ENCODE assay signal across 8 mouse cellular contexts in the genomic region with DNA sequence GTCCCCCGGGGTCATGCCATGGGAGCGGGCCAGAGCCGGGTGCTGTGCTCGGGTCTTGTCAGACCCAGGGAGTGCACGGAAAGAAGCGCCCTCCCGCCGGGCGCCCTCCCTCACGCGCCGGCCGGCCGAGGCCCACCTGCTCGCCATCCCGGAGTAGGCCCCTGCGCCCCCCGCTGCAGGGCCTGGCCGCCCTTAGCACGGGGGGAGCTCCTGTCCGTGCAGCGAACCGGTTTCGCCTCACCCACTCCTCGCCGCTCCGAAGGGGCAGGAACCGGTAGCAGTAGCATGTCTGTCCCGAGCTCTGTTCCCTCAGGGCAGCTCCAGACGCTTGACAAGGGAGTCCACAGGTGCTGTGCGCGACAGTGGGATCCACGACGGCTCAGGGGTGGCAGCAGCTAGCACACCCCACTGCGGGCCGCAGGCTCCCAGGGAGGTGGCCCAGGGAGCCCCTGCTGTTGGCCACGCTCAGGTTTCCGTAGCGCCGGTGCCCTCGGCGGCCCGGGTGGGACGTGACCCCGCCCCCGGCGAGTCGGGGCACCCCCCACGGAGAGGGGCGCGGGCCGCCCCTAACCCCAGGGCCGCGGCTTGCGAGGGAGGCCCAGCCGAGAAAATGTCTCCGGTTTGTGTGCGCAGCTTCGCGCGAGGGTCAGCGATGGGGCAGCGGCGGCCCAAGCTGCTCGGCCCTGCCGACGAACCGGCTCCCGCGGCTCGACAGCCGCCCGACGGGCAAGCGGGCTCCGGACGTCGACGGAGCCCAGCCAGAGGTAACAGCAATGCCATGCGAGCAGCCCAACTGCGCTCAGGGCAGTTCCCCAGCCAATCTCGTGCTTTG. TPM values are rescaled to one million over a fixed set of nuclear protein-coding genes. Genes with fewer than 3 reads are reported as not detected.
DNase-seq lines count a peak whose midpoint lies in the region; ATAC-seq and TF ChIP-seq lines count a peak whose summit lies in the region.

A gene (minus strand): TSS at position 488 of the 832 bp plus-strand sequence.

- no peaks in the 10 kb centered on the region for H3K9me3 ChIP-seq in G1E (replicated peaks)
- no peaks in the 10 kb centered on the region for H3K9me3 ChIP-seq in hindbrain, embryonic 11.5 days (ENCODE audit: control insufficient read depth, low read length)

- TF ChIP-seq CTCF in G1E (IDR thresholded peaks at IDR 0.05; ENCODE audit: low read depth, low read length): no peak

- H3K4me2 ChIP-seq in hindbrain, embryonic 11.5 days (replicated peaks; ENCODE audit: low read depth, low read length): peak within 1 kb of the TSS; percentile 89

- WGBS in hindbrain, embryonic 11.5 days: under 1% methylated on average over 68 of the region's 82 CpGs

- H3K36me3 ChIP-seq in G1E (replicated peaks): peaks cover 4% of the 10 kb centered on the region
- H3K36me3 ChIP-seq in hindbrain, embryonic 11.5 days (ENCODE audit: control insufficient read depth, insufficient read depth, low read length): no peaks in the 10 kb centered on the region

- H3K9ac ChIP-seq in hindbrain, embryonic 11.5 days (ENCODE audit: low read depth, low read length): peak within 1 kb of the TSS; percentile 62

- peak within 1 kb of the TSS; percentile 77 for H3K27ac ChIP-seq in hindbrain, embryonic 11.5 days (ENCODE audit: low read depth, low read length)

- H3K4me3 ChIP-seq in G1E (ENCODE audit: low read depth, low read length): peak within 1 kb of the TSS; percentile 94
- H3K4me3 ChIP-seq in hindbrain, embryonic 11.5 days (ENCODE audit: low read depth, low read length): peak within 1 kb of the TSS; percentile 100

- peaks cover 16% of the 10 kb centered on the region for H3K4me1 ChIP-seq in G1E (ENCODE audit: insufficient read depth, low read depth, low read length)
- H3K4me1 ChIP-seq in hindbrain, embryonic 11.5 days (replicated peaks; ENCODE audit: control insufficient read depth, insufficient read depth, low read length): no peaks in the 10 kb centered on the region

- H3K27me3 ChIP-seq in G1E (ENCODE audit: insufficient read depth, low read length): peaks cover 13% of the 10 kb centered on the region
- H3K27me3 ChIP-seq in hindbrain, embryonic 11.5 days (ENCODE audit: control insufficient read depth, insufficient read depth, low read length): no peaks in the 10 kb centered on the region

- no peak for ATAC-seq in G1E (ENCODE audit: extremely low read depth, insufficient number of reproducible peaks, low FRiP score, poor library complexity, severe bottlenecking)
- ATAC-seq in hindbrain, embryonic 11.5 days (ENCODE audit: low FRiP score): peak; percentile 58

- peak; percentile 53 for DNase-seq in G1E (ENCODE audit: low spot score)
- peak; percentile 89 for DNase-seq in cerebellum, adult 9-11 months
- peak; percentile 48 to 57 for DNase-seq in frontal cortex, postnatal 14 days (ENCODE audit: low spot score in 2 of 2)
- no peak for DNase-seq in hindbrain, embryonic 11.5 days (ENCODE audit: low spot score)
- peak in 1 of 2 experiments; percentile 37 for DNase-seq in layer of hippocampus, postnatal 14 days (ENCODE audit: low spot score in 2 of 2)
- peak; percentile 55 for DNase-seq in lung, postnatal 10 days
- peak; percentile 55 for DNase-seq in ovary, postnatal 14 days (ENCODE audit: low spot score)
- peak; percentile 68 to 72 for DNase-seq in thymus, postnatal 36 days

RNA-seq across cellular contexts. Expression of the gene that starts here (rescaled TPM):
- total RNA-seq in G1E (2014; fragmentation: Nextera tagmentation): 98.7 and 106 TPM in 2 replicates
- total RNA-seq in G1E (2017): 70.2 and 73.9 TPM in 2 replicates
- 46.1 and 48.4 TPM in 2 replicates for polyA plus RNA-seq in G1E (2012)
- polyA plus RNA-seq in hindbrain, embryonic 11.5 days (2014; fragmentation: Nextera tagmentation; extraction: Ambion mirVana): 42.1 and 44.0 TPM in 2 replicates
- total RNA-seq in layer of hippocampus, postnatal 14 days (2021): 10 to 100 TPM; 69.3 to 73.2 TPM
